16 mouse cellular contexts compared by ENCODE assay signal in the genomic region with DNA sequence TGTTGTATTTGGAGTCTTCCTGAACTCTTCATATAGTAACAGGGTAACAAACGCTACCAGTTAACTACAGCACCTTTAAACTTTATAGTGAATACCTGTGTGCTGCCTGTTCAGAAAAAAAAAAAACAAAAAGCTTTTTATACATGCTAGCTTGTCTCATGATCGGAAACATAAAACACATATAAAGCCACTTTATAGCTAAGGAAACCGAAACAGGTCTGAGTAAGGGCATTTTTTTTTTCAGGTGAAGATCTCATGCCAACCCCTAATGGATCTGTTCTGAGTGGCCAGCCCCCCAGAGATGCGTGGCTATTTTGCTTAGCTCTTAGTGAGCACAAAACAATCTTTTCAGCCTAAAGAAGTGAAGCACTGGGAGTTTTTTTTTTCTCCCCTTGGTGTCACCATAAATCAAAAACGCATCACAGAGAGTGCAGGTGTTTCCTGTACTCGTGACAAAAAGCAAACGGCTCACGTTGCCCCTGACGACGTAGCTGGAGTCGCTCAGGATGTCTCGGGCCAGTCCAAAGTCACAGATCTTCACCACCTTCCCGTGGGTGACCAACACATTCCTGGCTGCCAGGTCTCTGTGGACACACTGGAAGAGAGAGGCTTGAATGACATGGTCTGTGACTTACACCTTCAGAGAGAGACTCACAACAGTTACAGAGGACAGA. TPM values are rescaled to one million over a fixed set of nuclear protein-coding genes. Genes with fewer than 3 reads are reported as not detected.
DNase-seq lines count a peak whose midpoint lies in the region; ATAC-seq and TF ChIP-seq lines count a peak whose summit lies in the region.
"Had no signal": no experiment of that assay in that cellular context is flagged by ENCODE, and none has a peak within 500 bp of the region (broad histone marks: within the 10 kb centered on the region; RNA-seq: fewer than 3 reads in every experiment).

No protein-coding gene starts in this region.

- no peak overlapping the region for H3K9ac ChIP-seq in kidney, postnatal 0 days (ENCODE audit: low read depth, low read length)
- H3K9ac ChIP-seq: limb, embryonic 12.5 days had no signal

- no peaks in the 10 kb centered on the region for H3K27me3 ChIP-seq in kidney, postnatal 0 days (ENCODE audit: insufficient read depth, low read length)

- H3K27ac ChIP-seq in kidney, postnatal 0 days: no peak overlapping the region
- H3K27ac ChIP-seq: gastrocnemius, adult 2 months; layer of hippocampus, adult 2 months; limb, embryonic 12.5 days; macrophage had no signal

- 33% methylated on average over 13 of the region's 13 CpGs for WGBS in kidney, postnatal 0 days

- H3K4me3 ChIP-seq in kidney, postnatal 0 days (replicated peaks; ENCODE audit: low read depth, low read length): no peak overlapping the region
- H3K4me3 ChIP-seq: gastrocnemius, adult 2 months; layer of hippocampus, adult 2 months; limb, embryonic 12.5 days had no signal

- DNase-seq in kidney, postnatal 0 days (ENCODE audit: low spot score): no peak
- no peak for DNase-seq in kidney, adult 11 months
- DNase-seq in CD8-positive naive resting alpha-beta T cell, adult 2 months (ENCODE audit: low read depth in 2 of 2, low spot score in 2 of 2): peak; percentile 55 to 57
- DNase-seq in thymus, postnatal 0 days (ENCODE audit: low spot score): peak; percentile 92
- DNase-seq in yolk sac, embryonic 10.5 days (ENCODE audit: low spot score): no peak
- no peak for DNase-seq in neural tube, embryonic 10.5 days (ENCODE audit: extremely low spot score, low spot score)
- DNase-seq in embryo, embryonic 10 days (ENCODE audit: low spot score): no peak
- DNase-seq: cerebellum, adult 9-10 months; gastrocnemius, adult 2 months; heart, postnatal 4 days had no signal

- H3K4me2 ChIP-seq in kidney, postnatal 0 days (ENCODE audit: low read length): no peak overlapping the region
- H3K4me2 ChIP-seq: limb, embryonic 12.5 days had no signal

- no peak for TF ChIP-seq CTCF in kidney, postnatal 0 days (IDR thresholded peaks at IDR 0.05; ENCODE audit: low read depth)

- no peaks in the 10 kb centered on the region for H3K4me1 ChIP-seq in kidney, postnatal 0 days (replicated peaks; ENCODE audit: insufficient read depth, low read length)

- 0 out of 2 replicates have a peak, but pooled peaks have one; percentile 7 for ATAC-seq in kidney, postnatal 0 days (replicated peaks; ENCODE audit: low FRiP score, low read depth)
- ATAC-seq in megakaryocyte progenitor cell, adult 5-6 weeks (replicated peaks; ENCODE audit: poor library complexity): peak; percentile 88

- no peaks in the 10 kb centered on the region for H3K9me3 ChIP-seq in kidney, postnatal 0 days (replicated peaks; ENCODE audit: low read length)
- H3K9me3 ChIP-seq: limb, embryonic 12.5 days had no signal

- H3K36me3 ChIP-seq in kidney, postnatal 0 days (ENCODE audit: insufficient read depth, low read length): no peaks in the 10 kb centered on the region
- H3K36me3 ChIP-seq: limb, embryonic 12.5 days had no signal

RNA-seq across cellular contexts. Expression of gene Urad, which starts 18.6 kb away (rescaled TPM):
- polyA plus RNA-seq in kidney, postnatal 0 days (2015; fragmentation: Nextera tagmentation; extraction: Ambion mirVana): not detected in 2 replicates
- not detected in 2 replicates for total RNA-seq in megakaryocyte progenitor cell, adult 5-6 weeks (2015)
- not detected in 2 replicates for total RNA-seq in megakaryocyte progenitor cell, adult 5-6 weeks (2017)
- not detected in 2 replicates for polyA plus RNA-seq in thymus, postnatal 0 days (2015; fragmentation: Nextera tagmentation; extraction: Ambion mirVana)
- total RNA-seq: ES-E14; gastrocnemius, adult 2 months; heart, postnatal 4 days; layer of hippocampus, adult 2 months had no signal
- polyA plus RNA-seq: limb, embryonic 12.5 days; macrophage; neural tube, embryonic 14.5 days had no signal

RNA-seq across cellular contexts. Expression of gene Cdx2, which starts 33.8 kb away (rescaled TPM):
- polyA plus RNA-seq in kidney, postnatal 0 days (2015; fragmentation: Nextera tagmentation; extraction: Ambion mirVana): not detected in 2 replicates
- total RNA-seq in megakaryocyte progenitor cell, adult 5-6 weeks (2015): not detected in 2 replicates
- not detected in 2 replicates for total RNA-seq in megakaryocyte progenitor cell, adult 5-6 weeks (2017)
- polyA plus RNA-seq in thymus, postnatal 0 days (2015; fragmentation: Nextera tagmentation; extraction: Ambion mirVana): 0.13 TPM in 1 of 2 replicates, not detected in the other
- total RNA-seq: gastrocnemius, adult 2 months; heart, postnatal 4 days; layer of hippocampus, adult 2 months had no signal
- polyA plus RNA-seq: limb, embryonic 12.5 days; macrophage; neural tube, embryonic 14.5 days had no signal

RNA-seq across cellular contexts. Expression of gene Flt3, which starts 59.4 kb away (rescaled TPM):
- polyA plus RNA-seq in kidney, postnatal 0 days (2015; fragmentation: Nextera tagmentation; extraction: Ambion mirVana): 0.06 and 0.08 TPM in 2 replicates
- total RNA-seq in megakaryocyte progenitor cell, adult 5-6 weeks (2015): 8.9 and 14.2 TPM in 2 replicates
- total RNA-seq in megakaryocyte progenitor cell, adult 5-6 weeks (2017): 18.3 and 22.9 TPM in 2 replicates
- 2.6 and 3.1 TPM in 2 replicates for polyA plus RNA-seq in thymus, postnatal 0 days (2015; fragmentation: Nextera tagmentation; extraction: Ambion mirVana)
- total RNA-seq: gastrocnemius, adult 2 months; heart, postnatal 4 days had no signal

Comparison
In these comparisons a context has a peak if more than half of its experiments do, and no peak if none do; other contexts are left out.
1. DNase-seq: peak in CD8-positive naive resting alpha-beta T cell, adult 2 months (2 of 2) and thymus, postnatal 0 days (single experiment); none in kidney, postnatal 0 days (single experiment), kidney, adult 11 months (single experiment), yolk sac, embryonic 10.5 days (single experiment), neural tube, embryonic 10.5 days (single experiment) and embryo, embryonic 10 days (single experiment).